Comparison of ENCODE assay signal across 8 mouse cellular contexts in genomic region chr7:92964754-92965501, GRCm38 (mm10).
A peak's percentile ranks its signal among the peaks of the same experiment; 100 is the strongest.
DNase-seq lines count a peak whose midpoint lies in the region; ATAC-seq and TF ChIP-seq lines count a peak whose summit lies in the region.

No protein-coding gene starts in this region.

- H3K9me3 ChIP-seq in neural tube, embryonic 15.5 days (replicated peaks) = no peaks in the 10 kb centered on the region

- peak; percentile 29 for DNase-seq in heart, adult 11 months
- DNase-seq in heart, postnatal 4 days = no peak
- DNase-seq in testis, postnatal 14 days (ENCODE audit: low spot score) = no peak
- peak; percentile 79 for DNase-seq in embryo, embryonic 11 days
- peak; percentile 55 for DNase-seq in kidney, postnatal 14 days
- DNase-seq in yolk sac, embryonic 10.5 days (ENCODE audit: low spot score) = no peak

- H3K9ac ChIP-seq in neural tube, embryonic 15.5 days (replicated peaks) = no peak overlapping the region

- H3K4me3 ChIP-seq in testis, adult 2 months (ENCODE audit: control insufficient read depth, low read depth, low read length) = no peak overlapping the region
- H3K4me3 ChIP-seq in neural tube, embryonic 15.5 days (replicated peaks) = no peak overlapping the region

- no peaks in the 10 kb centered on the region for H3K27me3 ChIP-seq in testis, adult 2 months (ENCODE audit: control insufficient read depth, insufficient read depth, low read length)
- no peaks in the 10 kb centered on the region for H3K27me3 ChIP-seq in neural tube, embryonic 15.5 days (replicated peaks)

- no peaks in the 10 kb centered on the region for H3K36me3 ChIP-seq in testis, adult 2 months (ENCODE audit: control insufficient read depth, insufficient read depth, low read length)
- no peaks in the 10 kb centered on the region for H3K36me3 ChIP-seq in neural tube, embryonic 15.5 days

- no peak overlapping the region for H3K4me2 ChIP-seq in neural tube, embryonic 15.5 days

- peak; percentile 7; the same call in 1 of the 2 replicates for TF ChIP-seq CTCF in testis, adult 2 months (IDR thresholded peaks at IDR 0.05; ENCODE audit: control insufficient read depth, insufficient read depth, insufficient replicate concordance, low read depth, low read length)

- no peaks in the 10 kb centered on the region for H3K4me1 ChIP-seq in testis, adult 2 months (ENCODE audit: control insufficient read depth, insufficient read depth, low read length)
- no peaks in the 10 kb centered on the region for H3K4me1 ChIP-seq in neural tube, embryonic 15.5 days

- H3K27ac ChIP-seq in testis, adult 2 months (ENCODE audit: control insufficient read depth, insufficient read depth, low read depth, low read length) = no peak overlapping the region
- H3K27ac ChIP-seq in neural tube, embryonic 15.5 days (replicated peaks) = no peak overlapping the region

- no peak for TF ChIP-seq POLR2A in testis, adult 2 months (IDR thresholded peaks at IDR 0.05; ENCODE audit: control insufficient read depth, low read depth, low read length)

- 73% methylated on average over 3 of the region's 3 CpGs for WGBS in neural tube, embryonic 15.5 days

- ATAC-seq in neural tube, embryonic 15.5 days (ENCODE audit: low FRiP score) = peak; percentile 72; the same call in 1 of the 2 replicates

Comparison
In these comparisons a context has a peak if more than half of its experiments do, and no peak if none do; other contexts are left out.
1. DNase-seq: peak in heart, adult 11 months (single experiment), embryo, embryonic 11 days (single experiment) and kidney, postnatal 14 days (single experiment); none in heart, postnatal 4 days (single experiment), testis, postnatal 14 days (single experiment) and yolk sac, embryonic 10.5 days (single experiment).